In the genomic region with DNA sequence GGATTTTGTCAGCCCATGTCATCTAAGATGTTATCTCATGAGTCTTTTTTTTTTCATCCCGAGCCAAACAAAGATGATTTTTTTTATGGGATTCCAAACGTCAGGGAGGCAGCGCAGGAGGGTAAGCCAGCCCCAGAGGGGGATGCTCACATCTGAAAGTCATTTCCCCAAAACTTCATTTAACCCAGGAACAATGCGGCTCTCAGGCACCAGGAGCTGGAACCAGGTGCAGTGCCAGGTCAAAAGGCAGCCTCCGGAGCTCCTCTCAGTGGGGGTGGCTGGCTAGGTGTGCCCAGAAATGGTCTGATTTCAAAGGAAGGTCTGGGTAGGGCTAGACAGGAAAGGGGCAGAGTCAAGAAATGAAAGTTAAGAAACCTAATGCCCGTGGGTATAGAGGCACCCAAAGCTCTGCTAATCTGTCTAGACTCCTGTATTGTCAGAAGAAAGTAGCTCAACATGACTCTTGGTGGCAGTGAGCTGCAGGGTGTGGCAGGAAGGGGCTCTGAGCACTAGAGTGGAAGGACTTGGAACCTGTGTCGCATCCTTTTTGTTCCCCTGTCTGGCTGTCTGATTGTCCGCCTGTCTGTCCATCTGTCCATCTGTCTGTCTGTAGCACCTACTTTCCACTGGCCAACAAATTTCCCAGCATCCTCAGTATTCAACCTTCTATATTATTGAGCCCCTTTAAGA, we compare ENCODE assay signal across 8 mouse cellular contexts.
A peak's percentile ranks its signal among the peaks of the same experiment; 100 is the strongest.
DNase-seq lines count a peak whose midpoint lies in the region; ATAC-seq lines count a peak whose summit lies in the region.

No protein-coding gene starts in this region.

- peak overlapping the region; percentile 36; the same call in 1 of the 2 replicates for H3K4me2 ChIP-seq in lung, embryonic 15.5 days
- peak overlapping the region; percentile 37 for H3K4me2 ChIP-seq in embryonic facial prominence, embryonic 15.5 days (replicated peaks)
- H3K4me2 ChIP-seq in neural tube, embryonic 13.5 days: peak overlapping the region; percentile 39

- H3K9ac ChIP-seq in lung, embryonic 15.5 days: no peak overlapping the region
- H3K9ac ChIP-seq in embryonic facial prominence, embryonic 15.5 days: no peak overlapping the region
- H3K9ac ChIP-seq in neural tube, embryonic 13.5 days: peak overlapping the region; percentile 14; the same call in 1 of the 2 replicates

- H3K27me3 ChIP-seq in lung, embryonic 15.5 days: no peaks in the 10 kb centered on the region
- no peaks in the 10 kb centered on the region for H3K27me3 ChIP-seq in embryonic facial prominence, embryonic 15.5 days
- H3K27me3 ChIP-seq in neural tube, embryonic 13.5 days: no peaks in the 10 kb centered on the region

- no peak for DNase-seq in lung, adult 18-20 months
- peak; percentile 53 for DNase-seq in kidney, adult 9 months
- DNase-seq in frontal cortex, postnatal 14 days (ENCODE audit: low spot score in 2 of 2): no peak
- DNase-seq in gastrocnemius, postnatal 10 days: no peak
- DNase-seq in thymus, postnatal 4 days: no peak

- no peak for ATAC-seq in lung, embryonic 15.5 days (ENCODE audit: borderline replicate concordance, extremely low read depth, low FRiP score, low TSS enrichment)
- 0 out of 2 replicates have a peak, but pooled peaks have one; percentile 51 for ATAC-seq in embryonic facial prominence, embryonic 15.5 days (ENCODE audit: insufficient number of reproducible peaks, low FRiP score, low TSS enrichment, low read depth)
- no peak; the same call in 1 of the 2 replicates for ATAC-seq in neural tube, embryonic 13.5 days (ENCODE audit: low read depth)

- no peaks in the 10 kb centered on the region for H3K9me3 ChIP-seq in lung, embryonic 15.5 days
- no peaks in the 10 kb centered on the region for H3K9me3 ChIP-seq in embryonic facial prominence, embryonic 15.5 days (replicated peaks)
- H3K9me3 ChIP-seq in neural tube, embryonic 13.5 days: no peaks in the 10 kb centered on the region

- 28% methylated on average over 8 of the region's 8 CpGs for WGBS in lung, embryonic 15.5 days
- 13% methylated on average over 8 of the region's 8 CpGs for WGBS in embryonic facial prominence, embryonic 15.5 days
- WGBS in neural tube, embryonic 13.5 days: 23% methylated on average over 8 of the region's 8 CpGs

- no peaks in the 10 kb centered on the region for H3K36me3 ChIP-seq in lung, embryonic 15.5 days
- no peaks in the 10 kb centered on the region for H3K36me3 ChIP-seq in embryonic facial prominence, embryonic 15.5 days
- H3K36me3 ChIP-seq in neural tube, embryonic 13.5 days: no peaks in the 10 kb centered on the region

- H3K4me3 ChIP-seq in lung, embryonic 15.5 days: no peak overlapping the region
- peak overlapping the region; percentile 4 for H3K4me3 ChIP-seq in embryonic facial prominence, embryonic 15.5 days (replicated peaks)
- H3K4me3 ChIP-seq in neural tube, embryonic 13.5 days: no peak overlapping the region

- H3K4me1 ChIP-seq in lung, embryonic 15.5 days: peaks cover 35% of the 10 kb centered on the region
- H3K4me1 ChIP-seq in embryonic facial prominence, embryonic 15.5 days: peaks cover 32% of the 10 kb centered on the region
- H3K4me1 ChIP-seq in neural tube, embryonic 13.5 days (replicated peaks): peaks cover 44% of the 10 kb centered on the region

- H3K27ac ChIP-seq in lung, embryonic 15.5 days: no peak overlapping the region
- 0 out of 2 replicates have a peak overlapping the region, but pooled peaks have one; percentile 17 for H3K27ac ChIP-seq in embryonic facial prominence, embryonic 15.5 days (replicated peaks)
- H3K27ac ChIP-seq in neural tube, embryonic 13.5 days (replicated peaks): peak overlapping the region; percentile 74
